Mouse (Mus musculus): ENCODE data around the gene Tdrd9. TPM values are rescaled to one million over a fixed set of nuclear protein-coding genes. Genes with fewer than 3 reads are reported as not detected.
"Not testable (repeated sequence)": the region's sequence is repeated elsewhere in the genome, so short reads cannot be mapped to it uniquely, and the experiment has no call there.

Gene Tdrd9
- under 1 TPM; 0.26 to 0.33 TPM for total RNA-seq (2021)
- long read RNA-seq, experiment 1, partial matches to known transcripts, result 1 of 4 reads
- long read RNA-seq, experiment 1, other reads (novel, unspliced or antisense), result 3 of 4 reads
- long read RNA-seq, experiment 2, partial matches to known transcripts, result 1 of 1 reads
- long read RNA-seq, experiment 2, other reads (novel, unspliced or antisense), result 0 of 1 reads

- no peak for DNase-seq (ENCODE audit: low spot score in 2 of 2)
These were observed at the start of gene Tdrd9 for GRCm38 (mm10) chr12:111971231-111971686. TSS of gene Tdrd9 (plus strand) at chr12:111971559.

GRCm38 (mm10) chr12:111923117-111923516, 48.2 kb upstream of the Tdrd9 start:
- DNase-seq (ENCODE audit: low spot score in 2 of 2), result no peak

GRCm38 (mm10) chr12:111927338-111927737, 44.0 kb upstream of the Tdrd9 start:
- DNase-seq (ENCODE audit: low spot score in 2 of 2), result no peak

- DNase-seq (ENCODE audit: low spot score in 2 of 2), result no peak
These were observed 42.9 kb upstream of the Tdrd9 start for GRCm38 (mm10) chr12:111928411-111928966.

DNA sequence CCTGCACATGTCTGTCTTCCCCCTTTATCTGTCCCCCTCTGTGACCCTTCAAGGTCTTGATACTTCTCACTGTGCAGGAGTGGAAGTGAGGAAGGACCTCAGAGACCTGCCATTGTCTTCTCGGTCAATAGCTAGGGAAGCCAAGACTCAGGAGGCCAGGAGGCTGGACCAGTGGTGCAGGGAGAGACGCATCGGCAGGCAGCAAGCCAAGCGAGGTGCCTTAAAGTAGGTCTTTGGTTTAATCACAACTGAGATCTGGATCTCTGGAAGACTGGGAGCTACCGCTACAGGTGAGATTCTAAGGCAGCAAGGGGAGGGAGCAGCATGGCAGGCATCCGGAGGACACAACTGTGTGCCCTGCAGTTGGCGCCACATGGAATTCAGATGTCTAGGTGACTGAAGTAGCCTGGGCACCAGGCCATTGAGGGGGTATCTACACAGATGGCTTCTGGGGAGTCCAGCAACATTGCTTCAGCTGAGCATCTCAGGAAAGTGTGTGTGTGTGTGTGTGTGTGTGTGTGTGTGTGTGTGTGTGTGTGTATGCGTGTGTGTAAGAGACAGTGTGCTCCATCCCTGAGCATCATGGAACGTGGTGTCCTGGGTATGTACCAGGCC, 39.8 kb upstream of the Tdrd9 start:
- no peak for DNase-seq (ENCODE audit: low spot score in 2 of 2)

- DNase-seq (ENCODE audit: low spot score in 2 of 2), result no peak
These were observed 38.8 kb upstream of the Tdrd9 start for GRCm38 (mm10) chr12:111932513-111932912.

GRCm38 (mm10) chr12:111933032-111933704, 38.2 kb upstream of the Tdrd9 start:
- no peak for DNase-seq (ENCODE audit: low spot score in 2 of 2)

- DNase-seq (ENCODE audit: low spot score in 2 of 2), result no peak
These were observed 37.4 kb upstream of the Tdrd9 start for GRCm38 (mm10) chr12:111933971-111934370.

DNA sequence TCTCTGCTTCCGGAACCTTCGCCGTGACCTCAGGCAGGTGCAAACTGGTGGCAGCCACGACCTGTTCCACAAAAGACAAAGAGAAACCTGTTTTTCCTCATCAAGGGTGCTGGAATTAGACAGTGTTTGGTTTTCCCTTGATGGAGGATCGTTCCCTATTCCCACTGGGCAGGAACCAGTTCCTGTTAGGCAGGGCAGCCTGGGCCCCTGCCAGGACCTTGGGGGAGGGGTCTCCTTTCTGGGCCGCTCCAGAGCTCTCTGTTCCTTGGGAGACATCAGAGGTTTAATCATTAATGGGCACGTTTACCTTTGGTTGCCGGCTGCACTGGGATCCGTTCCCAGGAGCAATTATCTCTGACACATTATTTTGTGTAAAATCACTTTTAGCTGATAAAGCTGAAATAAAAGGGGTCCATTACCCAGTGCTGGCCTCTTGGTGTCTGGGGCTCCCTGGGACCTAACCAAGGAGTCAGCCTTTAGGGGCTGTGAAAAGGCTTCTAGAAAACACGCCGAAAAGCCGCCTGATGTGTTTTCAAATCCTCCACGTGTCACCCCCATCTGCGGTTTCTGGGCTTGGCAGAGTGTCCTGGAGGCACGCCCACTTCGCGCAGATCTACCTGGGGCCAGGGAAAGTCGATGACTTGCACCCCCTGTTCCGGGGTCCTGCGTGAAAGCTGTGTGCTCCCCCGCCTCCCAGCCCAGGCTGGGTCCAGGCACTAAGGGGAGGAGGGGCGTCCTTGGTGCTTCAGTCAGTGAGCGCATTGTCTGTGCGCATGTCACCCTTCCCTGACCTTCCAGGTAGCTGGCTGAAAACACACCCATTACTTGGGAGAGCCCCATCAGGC, 34.4 kb upstream of the Tdrd9 start:
- DNase-seq (ENCODE audit: low spot score in 2 of 2), result no peak

DNA sequence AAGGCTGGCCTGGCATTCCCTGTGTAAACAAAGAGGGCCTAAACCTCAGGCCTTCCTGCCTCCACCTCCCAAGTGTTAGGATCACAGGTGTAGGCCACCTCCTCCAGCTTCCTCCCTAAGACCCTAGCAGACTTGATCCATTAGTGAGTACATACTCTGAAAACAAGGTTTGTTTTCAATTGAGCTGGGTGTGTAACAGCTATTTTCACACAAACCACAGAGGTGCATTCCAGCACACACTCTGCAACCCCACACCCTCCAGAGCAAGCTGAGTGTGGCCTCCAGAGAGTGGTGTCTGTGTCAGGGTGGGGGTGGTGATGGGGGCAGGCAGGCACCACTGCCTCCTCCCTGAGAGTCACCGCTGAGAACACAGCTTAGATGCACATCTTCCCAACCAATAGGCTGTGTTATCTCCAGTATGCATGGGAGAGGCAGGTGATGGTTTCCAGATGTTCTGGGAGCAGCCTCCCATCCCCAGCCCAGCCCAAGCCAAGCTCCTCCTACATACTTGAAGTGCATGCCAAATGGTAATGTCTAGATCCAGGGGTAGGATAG, 32.7 kb upstream of the Tdrd9 start:
- DNase-seq (ENCODE audit: low spot score in 2 of 2), result no peak

DNA sequence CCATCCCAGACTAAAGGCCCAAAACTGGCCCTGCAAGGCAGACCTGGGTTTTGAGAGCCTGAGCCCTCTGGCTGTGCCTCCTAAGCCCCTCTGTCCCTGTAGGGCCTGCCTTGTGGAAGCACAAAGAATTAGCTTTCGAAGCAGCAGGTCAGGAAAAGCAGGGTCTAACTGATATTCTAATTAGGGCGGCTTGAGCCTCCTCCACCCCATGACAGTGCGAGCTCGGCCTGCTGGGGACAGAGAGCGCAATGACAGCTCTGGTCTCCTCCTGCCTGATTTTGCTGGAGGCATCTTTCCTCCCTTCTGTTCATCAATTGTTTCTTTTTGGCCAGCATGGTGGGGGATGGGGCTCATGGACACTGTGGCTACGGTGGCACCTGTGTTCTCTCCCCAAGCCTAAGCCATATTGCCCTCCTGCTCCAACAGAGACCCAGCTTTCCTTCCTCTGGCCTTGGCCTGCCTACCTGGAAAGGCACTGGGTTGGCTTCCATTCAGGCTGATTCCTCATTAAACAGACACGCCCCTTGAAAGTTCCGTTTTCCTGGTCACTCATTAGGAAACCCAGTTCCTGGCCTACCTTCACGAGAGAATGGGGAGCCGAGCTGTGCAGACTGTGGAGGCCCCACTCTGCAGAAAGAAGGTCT, 27.8 kb upstream of the Tdrd9 start:
- DNase-seq (ENCODE audit: low spot score in 2 of 2), result no peak

- DNase-seq (ENCODE audit: low spot score in 2 of 2), result not testable (repeated sequence)
These were observed 27.0 kb upstream of the Tdrd9 start for GRCm38 (mm10) chr12:111944065-111944987.

DNA sequence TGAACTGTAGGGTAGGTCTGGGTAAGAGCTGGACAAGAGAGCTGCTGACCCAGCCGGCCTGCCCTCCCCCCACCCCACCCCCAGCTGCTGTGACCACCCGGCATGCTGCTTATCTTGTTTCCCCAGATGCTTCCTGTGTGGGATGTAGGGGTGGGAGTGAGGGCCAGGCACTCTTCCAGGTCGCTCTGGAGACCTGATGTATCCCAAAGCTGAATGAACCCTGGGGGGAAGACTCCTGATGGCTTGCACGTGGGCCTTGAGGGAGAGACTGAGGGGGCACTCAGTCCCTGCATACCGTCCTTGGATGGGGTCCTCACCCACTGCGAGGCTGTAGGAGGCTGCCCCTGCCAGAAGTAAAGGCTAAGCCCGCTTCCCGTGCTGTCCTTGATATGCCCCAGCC, 26.2 kb upstream of the Tdrd9 start:
- DNase-seq (ENCODE audit: low spot score in 2 of 2), result no peak

DNA sequence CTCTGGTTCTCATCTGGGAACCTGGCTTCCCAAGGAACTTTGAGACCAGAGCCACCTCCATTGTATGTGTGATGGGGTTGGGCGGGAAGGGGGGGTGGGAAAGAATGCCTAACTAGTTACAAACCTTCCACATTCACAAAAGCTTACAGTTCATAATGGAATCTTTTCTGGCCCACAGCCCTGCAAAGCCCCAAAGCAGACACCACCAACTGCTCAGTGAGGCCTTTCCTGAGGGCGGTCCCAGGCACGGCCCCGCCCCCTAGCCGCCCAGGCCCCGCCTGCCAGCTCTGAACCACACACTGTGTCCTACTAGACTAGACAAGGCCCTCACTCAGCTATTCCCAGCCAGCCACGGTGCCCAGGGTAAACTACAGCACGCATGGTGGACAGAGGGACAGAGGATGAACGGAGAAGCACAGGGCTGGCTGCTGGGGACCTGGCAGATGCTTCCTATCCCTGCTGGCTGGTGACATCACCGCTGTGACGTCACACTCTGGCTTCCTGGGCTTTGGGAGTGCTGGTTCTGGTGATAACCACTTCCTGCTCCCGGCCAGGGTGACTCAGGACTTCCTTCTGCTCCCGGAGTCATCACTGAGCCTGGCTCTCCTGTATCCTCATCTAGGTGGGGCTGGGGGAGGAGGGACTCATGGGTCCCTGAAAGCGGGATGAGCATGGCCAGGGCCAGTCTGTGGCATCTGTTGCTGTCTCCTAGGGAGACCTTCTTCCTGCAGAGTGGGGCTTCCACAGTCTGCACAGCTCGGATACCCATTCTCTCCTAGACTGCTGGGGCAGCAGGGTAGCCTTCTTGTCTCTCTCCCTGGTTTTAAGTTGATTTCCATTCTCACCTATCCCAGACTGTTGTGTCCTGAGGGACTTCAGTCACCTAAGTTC, 25.3 kb upstream of the Tdrd9 start:
- not testable (repeated sequence) for DNase-seq (ENCODE audit: low spot score in 2 of 2)

DNA sequence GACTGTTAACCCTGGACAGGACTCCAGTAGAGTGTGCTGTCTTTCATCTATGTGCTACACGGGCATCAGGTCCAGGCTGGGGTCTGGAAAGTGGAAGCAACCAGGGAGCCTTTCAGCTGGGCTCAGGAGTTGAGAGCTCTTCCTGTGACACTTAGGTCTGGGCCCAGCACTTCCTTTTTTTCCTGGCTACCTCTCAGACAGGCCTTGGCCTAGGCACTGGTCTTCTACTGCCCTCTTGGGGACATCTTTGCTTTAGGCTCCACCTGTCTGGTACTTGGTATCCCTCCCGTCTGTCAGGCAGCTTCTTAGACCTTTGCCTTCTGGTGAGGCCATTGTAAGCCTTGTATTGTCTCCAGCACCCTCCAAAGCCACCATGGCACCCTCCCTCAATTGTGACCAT, 24.6 kb upstream of the Tdrd9 start:
- peak in 1 of 2 experiments; percentile 30 for DNase-seq (ENCODE audit: low spot score in 2 of 2)

- DNase-seq (ENCODE audit: low spot score in 2 of 2), result no peak
These were observed 20.9 kb upstream of the Tdrd9 start for GRCm38 (mm10) chr12:111950486-111950885.

GRCm38 (mm10) chr12:111951701-111952100, 19.7 kb upstream of the Tdrd9 start:
- no peak for DNase-seq (ENCODE audit: low spot score in 2 of 2)

- DNase-seq (ENCODE audit: low spot score in 2 of 2), result no peak
These were observed 15.2 kb upstream of the Tdrd9 start for GRCm38 (mm10) chr12:111956173-111956572.
